Mouse (Mus musculus): Measurements from ENCODE around the gene Abcd3. TPM values are rescaled to one million over a fixed set of nuclear protein-coding genes. Genes with fewer than 3 reads are reported as not detected.
"Not testable (repeated sequence)": the region's sequence is repeated elsewhere in the genome, so short reads cannot be mapped to it uniquely, and the experiment has no call there.

Abcd3 gene
- polyA plus RNA-seq, 1 experiment: 30.5 TPM

- peak; percentile 77 for DNase-seq (ENCODE audit: low read depth)
- TF ChIP-seq POLR2A (IDR thresholded peaks at IDR 0.05; ENCODE audit: borderline replicate concordance, extremely low read depth, insufficient read depth, insufficient read length, poor library complexity, severe bottlenecking): no peak
- TF ChIP-seq CTCF (IDR thresholded peaks at IDR 0.05; ENCODE audit: borderline replicate concordance, extremely low read depth, insufficient read depth, insufficient read length): no peak
These were observed 590 bp upstream of the Abcd3 start for GRCm38 (mm10) chr3:121815549-121816235.

DNA sequence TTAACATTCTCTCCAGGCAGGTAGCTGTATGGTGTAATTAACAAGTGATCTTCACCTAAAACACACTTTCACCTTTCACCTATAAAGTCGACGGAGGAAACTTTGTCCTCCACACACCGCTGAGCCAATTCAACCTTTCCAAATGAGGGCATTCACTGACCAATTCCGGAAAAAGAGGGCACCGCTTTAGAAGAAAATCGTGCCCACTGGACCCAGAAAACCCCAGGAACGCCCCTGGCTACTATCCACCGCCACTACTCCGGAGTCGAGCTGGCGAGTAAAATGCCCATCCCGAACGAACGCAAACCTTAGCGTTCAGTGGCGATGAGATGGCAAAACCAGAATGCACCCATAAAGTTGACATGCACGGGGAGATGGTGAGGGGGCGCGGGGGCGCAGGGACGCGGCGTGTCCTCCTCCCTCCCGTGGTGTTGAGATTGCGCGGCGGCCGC lies 663 bp downstream of the Abcd3 start:
- TF ChIP-seq POLR2A (IDR thresholded peaks at IDR 0.05; ENCODE audit: borderline replicate concordance, extremely low read depth, insufficient read depth, insufficient read length, poor library complexity, severe bottlenecking): no peak
- TF ChIP-seq CTCF (IDR thresholded peaks at IDR 0.05; ENCODE audit: borderline replicate concordance, extremely low read depth, insufficient read depth, insufficient read length): no peak
- DNase-seq (ENCODE audit: low read depth): no peak

DNA sequence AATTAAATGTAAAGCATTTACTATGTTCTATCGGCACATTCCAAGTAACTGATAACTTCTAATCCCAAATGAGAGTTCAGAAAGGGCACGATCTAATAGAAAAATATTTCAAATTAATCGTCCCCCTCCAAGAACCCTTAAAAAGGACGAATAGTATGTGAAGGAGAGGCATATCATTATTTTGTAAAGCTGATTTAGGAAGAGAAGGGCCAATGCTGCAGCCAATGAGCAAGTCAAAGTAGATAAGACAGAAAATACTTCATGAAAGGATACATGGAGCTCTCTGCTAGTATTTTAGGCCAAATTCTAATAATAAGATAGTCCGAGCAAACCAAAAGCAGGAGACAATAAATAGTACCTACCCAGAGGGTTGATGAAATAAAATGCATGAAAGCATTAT lies 1.3 kb downstream of the Abcd3 start:
- TF ChIP-seq POLR2A (IDR thresholded peaks at IDR 0.05; ENCODE audit: borderline replicate concordance, extremely low read depth, insufficient read depth, insufficient read length, poor library complexity, severe bottlenecking) (no peak), CTCF (IDR thresholded peaks at IDR 0.05; ENCODE audit: borderline replicate concordance, extremely low read depth, insufficient read depth, insufficient read length) (no peak)
- DNase-seq (ENCODE audit: low read depth): no peak

- no peak for TF ChIP-seq POLR2A (IDR thresholded peaks at IDR 0.05; ENCODE audit: borderline replicate concordance, extremely low read depth, insufficient read depth, insufficient read length, poor library complexity, severe bottlenecking)
- no peak for TF ChIP-seq CTCF (IDR thresholded peaks at IDR 0.05; ENCODE audit: borderline replicate concordance, extremely low read depth, insufficient read depth, insufficient read length)
- no peak for DNase-seq (ENCODE audit: low read depth)
These were observed 6.9 kb downstream of the Abcd3 start for GRCm38 (mm10) chr3:121808246-121808645.

GRCm38 (mm10) chr3:121794214-121794613 lies 20.9 kb downstream of the Abcd3 start:
- DNase-seq (ENCODE audit: low read depth): no peak
- TF ChIP-seq POLR2A (IDR thresholded peaks at IDR 0.05; ENCODE audit: borderline replicate concordance, extremely low read depth, insufficient read depth, insufficient read length, poor library complexity, severe bottlenecking): no peak

DNA sequence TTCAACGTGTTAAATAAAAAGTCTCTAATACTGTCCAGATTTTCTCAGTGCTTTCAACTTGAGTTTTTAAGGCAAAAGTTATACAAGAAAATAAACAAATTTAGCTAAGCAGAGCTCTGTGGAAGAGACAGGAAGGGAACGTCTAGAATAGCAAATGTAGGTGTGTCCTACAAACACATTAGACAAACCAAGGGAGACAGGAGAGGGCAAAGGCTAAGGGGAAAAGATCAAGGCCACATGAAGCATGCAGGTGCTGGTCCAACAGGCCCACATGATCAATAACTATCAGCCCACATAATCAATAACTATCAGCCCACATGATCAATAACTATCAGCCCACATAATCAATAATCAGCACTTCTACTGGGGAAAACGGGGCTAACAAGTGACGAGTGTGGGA lies 22.9 kb downstream of the Abcd3 start:
- no peak for DNase-seq (ENCODE audit: low read depth)
- TF ChIP-seq POLR2A (IDR thresholded peaks at IDR 0.05; ENCODE audit: borderline replicate concordance, extremely low read depth, insufficient read depth, insufficient read length, poor library complexity, severe bottlenecking) (no peak), CTCF (IDR thresholded peaks at IDR 0.05; ENCODE audit: borderline replicate concordance, extremely low read depth, insufficient read depth, insufficient read length) (no peak)

GRCm38 (mm10) chr3:121790442-121790841 lies 24.7 kb downstream of the Abcd3 start:
- TF ChIP-seq POLR2A (IDR thresholded peaks at IDR 0.05; ENCODE audit: borderline replicate concordance, extremely low read depth, insufficient read depth, insufficient read length, poor library complexity, severe bottlenecking) (no peak), CTCF (IDR thresholded peaks at IDR 0.05; ENCODE audit: borderline replicate concordance, extremely low read depth, insufficient read depth, insufficient read length) (no peak)
- DNase-seq (ENCODE audit: low read depth): peak; percentile 75

- DNase-seq (ENCODE audit: low read depth): peak; percentile 39
- TF ChIP-seq POLR2A (IDR thresholded peaks at IDR 0.05; ENCODE audit: borderline replicate concordance, extremely low read depth, insufficient read depth, insufficient read length, poor library complexity, severe bottlenecking): no peak
- TF ChIP-seq CTCF (IDR thresholded peaks at IDR 0.05; ENCODE audit: borderline replicate concordance, extremely low read depth, insufficient read depth, insufficient read length): no peak
These were observed 25.3 kb downstream of the Abcd3 start for GRCm38 (mm10) chr3:121789790-121790189.

GRCm38 (mm10) chr3:121783020-121783419 lies 32.1 kb downstream of the Abcd3 start:
- no peak for DNase-seq (ENCODE audit: low read depth)
- TF ChIP-seq POLR2A (IDR thresholded peaks at IDR 0.05; ENCODE audit: borderline replicate concordance, extremely low read depth, insufficient read depth, insufficient read length, poor library complexity, severe bottlenecking) (no peak), CTCF (IDR thresholded peaks at IDR 0.05; ENCODE audit: borderline replicate concordance, extremely low read depth, insufficient read depth, insufficient read length) (no peak)

GRCm38 (mm10) chr3:121777943-121778342 lies 37.2 kb downstream of the Abcd3 start:
- peak; percentile 59 for DNase-seq (ENCODE audit: low read depth)
- no peak for TF ChIP-seq POLR2A (IDR thresholded peaks at IDR 0.05; ENCODE audit: borderline replicate concordance, extremely low read depth, insufficient read depth, insufficient read length, poor library complexity, severe bottlenecking)
- peak; percentile 64 for TF ChIP-seq CTCF (IDR thresholded peaks at IDR 0.05; ENCODE audit: borderline replicate concordance, extremely low read depth, insufficient read depth, insufficient read length)

GRCm38 (mm10) chr3:121773336-121773735 lies 41.8 kb downstream of the Abcd3 start:
- not testable (repeated sequence) for DNase-seq (ENCODE audit: low read depth)

DNA sequence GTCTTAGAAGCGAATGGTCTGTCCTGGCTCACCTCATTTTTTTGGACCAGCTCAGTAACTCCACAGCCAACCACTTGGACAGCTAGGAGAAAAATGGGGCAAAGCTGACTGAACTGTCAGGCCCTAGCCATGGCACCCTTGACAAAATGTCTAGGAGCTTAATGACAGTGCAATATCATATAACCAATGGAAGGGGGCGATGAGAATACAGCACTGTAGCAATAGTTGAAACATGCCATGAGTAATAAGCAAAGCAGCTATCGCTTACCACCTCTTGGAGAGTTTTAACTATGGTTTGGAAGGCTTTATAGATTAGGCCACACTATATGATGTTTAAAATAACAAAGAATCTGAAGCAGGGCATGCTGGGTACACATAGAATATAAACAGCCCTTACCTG lies 46.3 kb downstream of the Abcd3 start:
- no peak for DNase-seq (ENCODE audit: low read depth)
- TF ChIP-seq POLR2A (IDR thresholded peaks at IDR 0.05; ENCODE audit: borderline replicate concordance, extremely low read depth, insufficient read depth, insufficient read length, poor library complexity, severe bottlenecking): no peak

- no peak for DNase-seq (ENCODE audit: low read depth)
- no peak for TF ChIP-seq CTCF (IDR thresholded peaks at IDR 0.05; ENCODE audit: borderline replicate concordance, extremely low read depth, insufficient read depth, insufficient read length)
- no peak for TF ChIP-seq POLR2A (IDR thresholded peaks at IDR 0.05; ENCODE audit: borderline replicate concordance, extremely low read depth, insufficient read depth, insufficient read length, poor library complexity, severe bottlenecking)
These were observed 48.3 kb downstream of the Abcd3 start for GRCm38 (mm10) chr3:121766818-121767217.

Data from brain, embryonic 14.5 days (tissue).